Comparison of ENCODE assay signal across 11 mouse cellular contexts in the genomic region with DNA sequence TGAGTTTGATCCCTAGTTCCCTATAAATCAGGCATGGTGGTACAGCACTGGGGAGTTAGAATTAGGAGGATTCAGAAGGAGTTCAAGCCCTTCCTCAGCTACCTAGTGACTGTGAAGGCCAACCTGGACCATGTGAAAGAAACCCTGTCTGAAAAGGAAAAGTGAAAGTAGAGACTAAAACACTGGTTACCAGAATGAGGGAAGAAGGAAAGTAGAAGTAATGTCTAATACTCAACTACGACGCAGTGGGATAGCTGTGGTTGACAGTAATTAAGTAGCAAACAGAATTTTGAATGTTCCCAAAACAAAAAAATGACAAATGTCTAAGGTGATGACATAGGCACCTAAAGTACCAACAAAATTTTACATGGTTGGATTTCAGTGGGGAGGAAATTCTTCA. TPM values are rescaled to one million over a fixed set of nuclear protein-coding genes. Genes with fewer than 3 reads are reported as not detected.
DNase-seq lines count a peak whose midpoint lies in the region; ATAC-seq and TF ChIP-seq lines count a peak whose summit lies in the region.
"Had no signal": no experiment of that assay in that cellular context is flagged by ENCODE, and none has a peak within 500 bp of the region (broad histone marks: within the 10 kb centered on the region; RNA-seq: fewer than 3 reads in every experiment).

No protein-coding gene starts in this region.

- DNase-seq in forebrain, embryonic 11.5 days (ENCODE audit: low spot score), result no peak
- peak; percentile 28 for DNase-seq in 3T3-L1 (ENCODE audit: low read depth, low spot score)
- no peak for DNase-seq in liver, postnatal 0 days
- DNase-seq in cerebellum, adult 9-10 months, result no peak
- no peak for DNase-seq in kidney, adult 8-10 months
- DNase-seq in spleen, adult 18-20 months, result no peak
- DNase-seq: forebrain, postnatal 0 days; heart, adult 2 months had no signal

- H3K4me3 ChIP-seq in forebrain, embryonic 15.5 days, result no peak overlapping the region
- no peak overlapping the region for H3K4me3 ChIP-seq in forebrain, embryonic 11.5 days (ENCODE audit: low read depth, low read length)
- H3K4me3 ChIP-seq in bone marrow, adult 2 months (replicated peaks; ENCODE audit: control insufficient read depth, low read depth, low read length), result peak overlapping the region; percentile 31
- H3K4me3 ChIP-seq in liver, postnatal 0 days (ENCODE audit: low read depth, low read length), result peak overlapping the region; percentile 33
- H3K4me3 ChIP-seq: heart, adult 2 months had no signal

- no peaks in the 10 kb centered on the region for H3K9me3 ChIP-seq in forebrain, embryonic 15.5 days
- no peaks in the 10 kb centered on the region for H3K9me3 ChIP-seq in forebrain, embryonic 11.5 days (ENCODE audit: control insufficient read depth, low read length)
- H3K9me3 ChIP-seq in liver, postnatal 0 days (ENCODE audit: low read length), result no peaks in the 10 kb centered on the region

- no peak overlapping the region for H3K27ac ChIP-seq in forebrain, embryonic 15.5 days (replicated peaks)
- no peak overlapping the region for H3K27ac ChIP-seq in forebrain, embryonic 11.5 days (ENCODE audit: low read depth, low read length)
- H3K27ac ChIP-seq in bone marrow, adult 2 months (ENCODE audit: control insufficient read depth, insufficient read depth, low read depth, low read length, poor library complexity), result no peak overlapping the region
- peak overlapping the region; percentile 18; the same call in 1 of the 2 replicates for H3K27ac ChIP-seq in liver, postnatal 0 days (ENCODE audit: low read depth)
- H3K27ac ChIP-seq: heart, adult 2 months; macrophage had no signal

- WGBS in forebrain, embryonic 15.5 days, result 94% methylated on average over 2 of the region's 2 CpGs
- 100% methylated on average over 2 of the region's 2 CpGs for WGBS in forebrain, embryonic 11.5 days
- 1% methylated on average over 2 of the region's 2 CpGs for WGBS in bone marrow, adult 2 months
- WGBS in liver, postnatal 0 days (ENCODE audit: insufficient replicate concordance), result 37% methylated on average over 2 of the region's 2 CpGs

- no peaks in the 10 kb centered on the region for H3K27me3 ChIP-seq in forebrain, embryonic 15.5 days
- H3K27me3 ChIP-seq in forebrain, embryonic 11.5 days (ENCODE audit: control insufficient read depth, insufficient read depth, low read length), result no peaks in the 10 kb centered on the region
- no peaks in the 10 kb centered on the region for H3K27me3 ChIP-seq in liver, postnatal 0 days (ENCODE audit: insufficient read depth, low read length)

- H3K36me3 ChIP-seq in forebrain, embryonic 15.5 days, result 0 out of 2 replicates have a peak, but pooled peaks cover 2% of the 10 kb centered on the region
- H3K36me3 ChIP-seq in forebrain, embryonic 11.5 days (ENCODE audit: control insufficient read depth, insufficient read depth, low read length), result no peaks in the 10 kb centered on the region
- no peaks in the 10 kb centered on the region for H3K36me3 ChIP-seq in liver, postnatal 0 days (replicated peaks; ENCODE audit: insufficient read depth, low read length)

- TF ChIP-seq POLR2A in bone marrow, adult 2 months (IDR thresholded peaks at IDR 0.05; ENCODE audit: borderline replicate concordance, control insufficient read depth, low read depth, low read length), result no peak

- no peak for TF ChIP-seq CTCF in bone marrow, adult 2 months (IDR thresholded peaks at IDR 0.05; ENCODE audit: control insufficient read depth, insufficient read depth, low read length)
- no peak for TF ChIP-seq CTCF in liver, postnatal 0 days (IDR thresholded peaks at IDR 0.05; ENCODE audit: low read depth)

- ATAC-seq in forebrain, embryonic 15.5 days (replicated peaks), result no peak
- no peak for ATAC-seq in forebrain, embryonic 11.5 days (replicated peaks; ENCODE audit: low FRiP score)
- ATAC-seq in liver, postnatal 0 days, result no peak
- ATAC-seq: forebrain, postnatal 0 days had no signal

- H3K9ac ChIP-seq in forebrain, embryonic 15.5 days (replicated peaks), result no peak overlapping the region
- no peak overlapping the region for H3K9ac ChIP-seq in forebrain, embryonic 11.5 days (ENCODE audit: low read length)
- H3K9ac ChIP-seq in liver, postnatal 0 days (replicated peaks), result peak overlapping the region; percentile 31; the same call in 1 of the 2 replicates
- H3K9ac ChIP-seq: forebrain, postnatal 0 days had no signal

- peaks cover 41% of the 10 kb centered on the region for H3K4me1 ChIP-seq in forebrain, embryonic 15.5 days
- H3K4me1 ChIP-seq in forebrain, embryonic 11.5 days (replicated peaks; ENCODE audit: control insufficient read depth, insufficient read depth, low read length), result peaks cover 5% of the 10 kb centered on the region; the same call in 1 of the 2 replicates
- H3K4me1 ChIP-seq in bone marrow, adult 2 months (ENCODE audit: control insufficient read depth, insufficient read depth, low read length), result no peaks in the 10 kb centered on the region; the same call in 1 of the 2 replicates
- peaks cover 28% of the 10 kb centered on the region for H3K4me1 ChIP-seq in liver, postnatal 0 days (ENCODE audit: insufficient read depth)

- H3K4me2 ChIP-seq in forebrain, embryonic 15.5 days (replicated peaks), result peak overlapping the region; percentile 42; the same call in 1 of the 2 replicates
- no peak overlapping the region for H3K4me2 ChIP-seq in forebrain, embryonic 11.5 days (ENCODE audit: low read depth, low read length, severe bottlenecking)
- peak overlapping the region; percentile 67 for H3K4me2 ChIP-seq in liver, postnatal 0 days (ENCODE audit: low read depth, low read length)

- TF ChIP-seq EP300 in liver, postnatal 0 days (IDR thresholded peaks at IDR 0.05; ENCODE audit: low read depth), result no peak

RNA-seq across cellular contexts. Expression of a gene that starts 5.0 kb away (rescaled TPM):
- polyA plus RNA-seq in forebrain, embryonic 15.5 days (2015; fragmentation: Nextera tagmentation; extraction: Ambion mirVana), result 24.6 and 24.9 TPM in 2 replicates
- polyA plus RNA-seq in forebrain, embryonic 11.5 days (2014; fragmentation: Nextera tagmentation; extraction: Ambion mirVana), result 24.6 and 26.2 TPM in 2 replicates
- 4.7 and 11.0 TPM in 2 replicates for polyA plus RNA-seq in bone marrow, adult 2 months (2011; ENCODE audit: insufficient read depth, insufficient read length, low replicate concordance, missing spikeins)
- polyA plus RNA-seq in liver, postnatal 0 days (2015; fragmentation: Nextera tagmentation; extraction: Ambion mirVana), result 2.5 and 3.0 TPM in 2 replicates

Comparison
In these comparisons a context has a peak if more than half of its experiments do, and no peak if none do; other contexts are left out.
1. H3K4me3 ChIP-seq: peak in bone marrow, adult 2 months (single experiment) and liver, postnatal 0 days (single experiment); none in forebrain, embryonic 15.5 days (single experiment) and forebrain, embryonic 11.5 days (single experiment).